Mouse (Mus musculus): ENCODE measurements around the gene Hspg2.
A peak's percentile ranks its signal among the peaks of the same experiment; 100 is the strongest.

- peak; percentile 96 for TF ChIP-seq POLR2A (IDR thresholded peaks at IDR 0.05; ENCODE audit: insufficient read depth, low read depth, low read length)
- no peak for TF ChIP-seq CTCF (IDR thresholded peaks at IDR 0.05)
Measured at GRCm38 (mm10) chr4:137593601-137594495, 125.3 kb downstream of the Hspg2 start, which contains the start of gene Usp48.
